Mouse (Mus musculus): ENCODE results near the gene Tedc1. TPM values are rescaled to one million over a fixed set of nuclear protein-coding genes. Genes with fewer than 3 reads are reported as not detected.
"Not testable (repeated sequence)": the region's sequence is repeated elsewhere in the genome, so short reads cannot be mapped to it uniquely, and the experiment has no call there.

Gene Tedc1
- total RNA-seq, 2 experiments from 2014 or later, result 1.7 to 2.2 TPM

DNA sequence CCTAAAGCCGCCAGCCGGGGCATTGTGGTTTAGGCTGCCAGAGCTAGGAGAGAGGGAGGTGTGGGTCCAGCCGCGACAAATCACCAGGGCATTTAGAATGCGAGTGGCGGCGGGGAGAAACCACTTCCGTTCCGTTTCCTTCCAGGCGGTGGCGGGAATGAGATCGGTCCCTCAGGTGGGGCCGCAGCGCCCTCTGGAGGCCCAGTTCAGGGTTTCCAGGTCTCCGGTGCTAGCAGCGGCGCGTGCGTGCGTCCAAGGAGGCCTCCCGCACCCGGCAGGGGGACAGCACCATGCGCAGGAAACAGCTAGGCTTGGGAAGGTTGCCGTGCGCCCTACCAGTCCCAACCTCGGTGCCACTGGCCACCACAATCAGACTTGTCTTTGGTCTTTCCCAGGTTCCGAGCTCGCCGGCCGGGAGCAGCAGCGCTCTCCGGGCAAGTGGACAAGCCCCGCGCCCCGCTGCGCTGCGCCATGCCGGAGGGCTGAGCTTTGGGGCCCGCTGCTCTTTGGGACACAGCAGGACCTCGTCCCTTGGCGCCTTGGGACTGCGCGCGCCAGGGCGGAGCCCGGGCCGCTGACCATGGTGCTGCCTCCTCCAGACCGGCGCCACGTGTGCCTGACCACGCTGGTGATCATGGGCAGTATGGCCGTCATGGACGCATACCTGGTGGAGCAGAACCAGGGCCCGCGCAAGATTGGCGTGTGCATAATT lies 31.5 kb downstream of the Tedc1 start:
- TF ChIP-seq CTCF (IDR thresholded peaks at IDR 0.05), result peak; percentile 97
- Histone ChIP-seq H3K27ac (peak overlapping the region; percentile 64), H3K4me3 (peak overlapping the region; percentile 80)
- intact Hi-C loops (cut with DNase I), result loop anchor here (5.0 kb wide), 1 partner anchor 40 kb away; the partner anchor contains the start of gene Crip1
- DNase-seq (ENCODE audit: extremely low spot score in 1 of 2, low spot score in 2 of 2), result peak; percentile 91 to 95

DNA sequence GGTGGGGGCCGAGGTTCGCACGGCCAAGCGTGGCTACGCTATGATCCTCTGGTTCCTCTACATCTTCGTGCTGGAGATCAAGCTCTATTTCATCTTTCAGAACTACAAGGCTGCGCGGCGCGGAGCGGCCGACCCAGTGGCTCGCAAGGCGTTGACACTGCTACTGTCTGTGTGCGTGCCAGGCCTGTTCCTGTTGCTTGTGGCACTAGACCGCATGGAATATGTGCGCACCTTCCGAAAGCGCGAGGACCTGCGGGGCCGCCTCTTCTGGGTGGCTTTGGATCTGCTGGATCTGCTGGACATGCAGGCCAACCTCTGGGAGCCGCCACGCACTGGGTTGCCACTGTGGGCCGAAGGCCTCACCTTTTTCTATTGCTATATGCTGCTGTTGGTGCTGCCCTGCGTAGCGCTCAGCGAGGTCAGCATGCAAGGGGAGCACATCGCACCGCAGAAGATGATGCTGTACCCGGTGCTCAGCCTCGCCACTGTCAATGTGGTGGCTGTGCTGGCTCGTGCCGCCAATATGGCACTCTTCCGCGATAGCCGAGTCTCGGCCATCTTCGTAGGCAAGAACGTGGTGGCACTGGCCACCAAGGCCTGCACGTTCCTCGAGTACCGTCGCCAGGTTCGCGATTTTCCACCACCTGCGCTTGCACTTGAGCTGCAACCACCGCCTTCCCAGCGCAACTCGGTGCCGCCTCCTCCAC lies 32.3 kb downstream of the Tedc1 start:
- DNase-seq (ENCODE audit: extremely low spot score in 1 of 2, low spot score in 2 of 2), result no peak
- intact Hi-C loops (cut with DNase I), result loop anchor here (5.0 kb wide), 1 partner anchor 41 kb away; the partner anchor contains the start of gene Crip1
- no peak overlapping the region for H3K27ac ChIP-seq
- no peak for TF ChIP-seq CTCF (IDR thresholded peaks at IDR 0.05)
- peak overlapping the region; percentile 80 for H3K4me3 ChIP-seq

DNA sequence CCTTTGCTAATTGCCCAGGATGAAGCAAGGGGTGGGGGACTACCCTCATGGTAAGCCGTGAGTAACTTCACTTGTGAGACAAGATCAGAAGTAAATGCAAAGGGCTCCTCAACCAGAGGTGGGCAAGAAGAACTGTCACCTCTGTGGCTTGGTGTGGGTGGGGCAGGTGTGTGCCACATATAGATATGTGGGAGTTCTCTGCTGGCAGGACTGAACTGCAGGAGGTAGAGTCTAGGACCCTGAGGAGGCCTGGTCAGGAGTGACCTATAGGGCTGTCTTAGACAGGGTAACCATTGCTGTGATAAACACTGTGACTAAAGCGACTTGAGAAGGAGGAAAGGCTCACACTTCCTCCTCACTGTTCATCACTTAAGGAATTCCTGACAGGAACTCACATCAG lies 37.2 kb downstream of the Tedc1 start:
- no peak for TF ChIP-seq CTCF (IDR thresholded peaks at IDR 0.05)
- H3K4me3 ChIP-seq, result no peak overlapping the region
- no peak for DNase-seq (ENCODE audit: extremely low spot score in 1 of 2, low spot score in 2 of 2)
- no peak overlapping the region for H3K27ac ChIP-seq
- intact Hi-C loops (cut with DNase I), result no loop called here

DNA sequence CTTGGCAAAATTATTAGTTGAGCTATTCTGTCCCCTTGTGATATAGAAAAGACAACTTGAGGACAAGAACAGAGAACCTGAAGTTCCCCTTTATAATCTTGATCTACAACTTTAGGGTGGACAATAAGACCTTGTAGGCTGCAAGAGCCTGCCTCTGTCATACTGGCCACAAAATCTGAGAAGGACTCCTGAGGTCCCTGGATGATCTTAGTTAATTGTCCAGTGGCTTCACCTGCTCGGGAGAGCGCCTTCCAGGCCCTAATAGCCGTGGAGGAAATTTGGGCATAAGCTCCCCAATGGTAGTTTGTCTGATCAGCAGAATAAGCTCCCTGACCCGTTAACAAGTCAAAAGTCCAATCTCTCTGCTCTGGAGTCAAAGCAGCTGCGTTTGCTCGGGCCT lies 42.9 kb downstream of the Tedc1 start:
- DNase-seq (ENCODE audit: extremely low spot score in 1 of 2, low spot score in 2 of 2); H3K4me3 ChIP-seq; H3K27ac ChIP-seq; intact Hi-C loops (cut with DNase I): not testable (repeated sequence)

DNA sequence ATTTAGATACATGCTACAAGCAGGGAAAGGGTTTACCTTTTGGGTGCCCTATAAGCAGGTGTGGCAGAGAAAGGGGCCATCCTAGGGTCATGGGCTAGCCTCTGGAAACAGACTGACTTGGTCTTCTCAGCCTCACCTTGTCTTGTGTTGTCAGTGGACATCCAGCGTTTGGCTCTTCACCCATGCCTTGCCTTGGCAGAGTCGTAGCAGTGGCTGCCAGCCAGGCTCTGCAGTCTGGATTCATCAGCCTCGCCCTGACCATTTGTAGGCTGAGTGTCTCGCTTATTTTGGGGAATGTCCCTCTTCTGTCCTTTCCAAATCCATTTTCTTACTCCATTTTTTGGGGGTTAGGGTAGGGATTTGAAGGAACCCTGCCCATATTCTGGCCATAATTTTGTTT lies 45.1 kb downstream of the Tedc1 start:
- no peak for TF ChIP-seq CTCF (IDR thresholded peaks at IDR 0.05)
- Histone ChIP-seq H3K27ac (no peak overlapping the region), H3K4me3 (no peak overlapping the region)
- no peak for DNase-seq (ENCODE audit: extremely low spot score in 1 of 2, low spot score in 2 of 2)
- intact Hi-C loops (cut with DNase I), result no loop called here

DNA sequence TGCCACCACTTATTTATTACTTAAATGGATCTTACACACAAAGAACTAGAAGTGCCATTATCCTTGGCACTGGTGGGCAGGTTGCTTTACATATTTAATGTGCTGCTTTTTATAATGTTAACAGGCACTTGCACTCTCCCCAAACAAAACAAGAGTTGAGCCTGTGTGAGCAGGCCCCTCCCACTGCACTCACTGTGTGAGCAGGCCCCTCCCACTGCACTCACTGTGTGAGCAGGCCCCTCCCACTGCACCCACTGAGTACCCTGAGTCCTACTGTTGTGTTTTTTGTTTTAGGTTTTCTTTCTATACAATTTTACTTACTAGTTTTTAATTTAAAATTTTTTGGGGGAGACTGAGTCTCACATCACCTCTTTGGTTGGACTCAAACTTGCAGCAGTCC lies 45.8 kb downstream of the Tedc1 start:
- no peak for DNase-seq (ENCODE audit: extremely low spot score in 1 of 2, low spot score in 2 of 2)
- TF ChIP-seq CTCF (IDR thresholded peaks at IDR 0.05), result no peak
- intact Hi-C loops (cut with DNase I), result no loop called here
- no peak overlapping the region for H3K27ac ChIP-seq
- H3K4me3 ChIP-seq, result no peak overlapping the region

DNA sequence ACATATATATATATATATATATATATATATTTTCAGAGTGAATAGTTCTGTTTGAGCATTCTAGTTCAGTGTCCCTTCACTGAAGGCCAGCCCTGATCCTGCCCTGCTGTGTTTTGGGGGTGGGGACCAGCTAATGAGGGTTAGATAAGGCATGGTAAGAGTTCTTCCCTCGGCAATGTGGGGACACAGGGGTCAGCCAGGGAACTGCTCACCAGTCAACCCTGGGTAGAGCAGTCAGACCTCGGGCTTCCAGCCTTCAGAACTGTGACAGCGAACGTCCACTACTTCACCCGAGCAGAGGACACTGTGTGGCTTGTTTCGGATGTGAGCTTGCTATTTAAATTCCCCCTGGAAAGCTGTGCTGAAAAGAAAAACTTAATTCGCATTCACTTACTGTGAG lies 47.3 kb downstream of the Tedc1 start:
- no peak for DNase-seq (ENCODE audit: extremely low spot score in 1 of 2, low spot score in 2 of 2)
- TF ChIP-seq CTCF (IDR thresholded peaks at IDR 0.05), result no peak
- Histone ChIP-seq H3K27ac (no peak overlapping the region), H3K4me3 (no peak overlapping the region)
- intact Hi-C loops (cut with DNase I), result no loop called here

DNA sequence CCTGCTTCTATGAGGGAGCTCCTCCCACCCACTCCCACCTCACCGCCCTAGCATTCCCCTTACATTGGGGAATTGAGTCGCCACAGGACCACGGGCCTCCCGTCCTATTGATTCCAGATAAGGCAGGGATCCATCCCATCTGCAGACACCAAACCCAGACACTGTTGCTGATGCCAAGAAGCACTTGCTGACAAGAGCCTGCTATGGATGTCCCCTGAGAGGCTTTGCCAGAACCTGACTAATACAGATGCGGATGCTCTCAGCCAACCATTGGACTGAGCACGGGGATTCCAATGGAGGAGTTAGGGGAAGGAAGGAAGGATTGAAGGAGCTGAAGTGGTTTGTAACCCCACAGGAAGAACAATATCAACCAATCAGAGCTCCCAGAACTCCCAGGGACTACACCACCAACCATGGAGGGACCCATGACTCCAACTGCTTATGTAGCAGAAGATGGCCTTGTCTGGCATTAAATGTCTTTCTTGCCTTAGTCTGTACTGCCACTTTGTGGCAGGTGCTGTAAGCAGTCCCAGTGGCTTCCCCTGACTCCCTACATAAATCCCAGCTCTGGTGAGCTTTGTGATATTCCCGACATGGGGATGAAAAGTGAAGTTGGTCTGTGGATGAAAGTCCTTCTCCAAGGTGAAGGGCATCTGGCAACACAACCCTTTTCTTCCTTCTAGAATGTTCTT lies 49.2 kb downstream of the Tedc1 start:
- intact Hi-C loops (cut with DNase I), result no loop called here

DNA sequence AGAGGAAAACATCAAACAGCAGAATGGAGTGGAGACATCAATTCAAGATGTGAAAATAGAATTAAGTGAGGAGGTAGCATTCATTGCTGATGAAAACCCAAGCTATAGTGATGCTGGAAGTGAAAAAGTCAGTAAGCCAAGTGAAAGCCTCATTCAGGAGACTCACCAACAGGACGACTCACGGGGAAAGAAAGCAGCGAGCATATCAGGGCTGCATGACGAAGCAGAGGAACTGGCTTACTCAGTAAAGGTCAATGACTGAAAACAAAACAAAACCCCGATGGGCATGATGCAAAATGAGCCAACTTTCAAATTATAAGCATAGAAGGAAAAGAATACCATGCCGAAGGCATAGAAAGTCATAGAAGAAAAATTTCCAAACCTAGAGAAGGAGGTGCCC lies 51.5 kb downstream of the Tedc1 start:
- H3K27ac ChIP-seq, result no peak overlapping the region
- H3K4me3 ChIP-seq, result no peak overlapping the region
- TF ChIP-seq CTCF (IDR thresholded peaks at IDR 0.05), result no peak
- DNase-seq (ENCODE audit: extremely low spot score in 1 of 2, low spot score in 2 of 2), result no peak
- intact Hi-C loops (cut with DNase I), result no loop called here

More for the DNA sequence above, 49.2 kb downstream of the Tedc1 start:
- Histone ChIP-seq H3K27ac (no peak overlapping the region), H3K4me3 (no peak overlapping the region)
- no peak for DNase-seq (ENCODE audit: extremely low spot score in 1 of 2, low spot score in 2 of 2)
- peak; percentile 39 for TF ChIP-seq CTCF (IDR thresholded peaks at IDR 0.05)

DNA sequence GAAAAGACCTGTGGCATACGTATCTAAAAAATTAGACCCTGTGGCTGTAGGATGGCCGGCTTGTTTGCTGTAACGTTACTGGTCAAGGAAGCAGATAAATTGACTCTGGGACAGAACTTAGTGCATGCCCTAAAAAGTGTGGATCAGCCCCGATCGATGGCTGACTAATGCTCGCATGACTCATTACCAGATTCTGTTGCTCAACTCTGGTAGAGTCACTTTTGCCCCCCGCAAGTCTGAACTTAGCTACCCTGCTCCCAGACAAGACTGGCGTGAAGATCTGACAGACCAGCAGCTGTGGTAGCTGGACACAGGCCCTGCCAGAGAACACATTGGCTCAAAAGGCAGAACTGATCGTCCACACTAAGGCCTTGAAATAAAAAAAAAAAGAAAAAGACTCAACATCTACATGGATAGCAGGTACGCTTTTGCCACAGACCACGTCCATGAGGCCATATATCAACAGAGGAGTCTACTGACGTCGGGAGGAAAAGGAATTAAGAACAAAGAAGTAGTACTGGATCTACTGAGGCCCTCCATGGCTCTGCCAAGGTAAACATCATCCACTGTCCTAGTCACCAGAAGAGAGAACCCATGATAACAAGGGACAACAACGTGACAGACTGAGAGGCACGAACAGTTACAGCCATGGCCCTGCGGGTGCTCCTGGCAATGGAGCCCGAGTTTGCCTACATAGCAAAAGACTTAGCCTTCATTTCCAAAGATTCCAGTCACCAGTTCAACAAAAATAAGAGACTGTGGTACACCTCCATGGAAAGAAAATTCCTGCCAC lies 54.6 kb downstream of the Tedc1 start:
- Histone ChIP-seq H3K4me3 (no peak overlapping the region), H3K27ac (no peak overlapping the region)
- TF ChIP-seq CTCF (IDR thresholded peaks at IDR 0.05), result no peak
- no peak for DNase-seq (ENCODE audit: extremely low spot score in 1 of 2, low spot score in 2 of 2)
- intact Hi-C loops (cut with DNase I), result loop anchor here (10.0 kb wide), 1 partner anchor 524 kb away; no protein-coding TSS in a partner anchor

DNA sequence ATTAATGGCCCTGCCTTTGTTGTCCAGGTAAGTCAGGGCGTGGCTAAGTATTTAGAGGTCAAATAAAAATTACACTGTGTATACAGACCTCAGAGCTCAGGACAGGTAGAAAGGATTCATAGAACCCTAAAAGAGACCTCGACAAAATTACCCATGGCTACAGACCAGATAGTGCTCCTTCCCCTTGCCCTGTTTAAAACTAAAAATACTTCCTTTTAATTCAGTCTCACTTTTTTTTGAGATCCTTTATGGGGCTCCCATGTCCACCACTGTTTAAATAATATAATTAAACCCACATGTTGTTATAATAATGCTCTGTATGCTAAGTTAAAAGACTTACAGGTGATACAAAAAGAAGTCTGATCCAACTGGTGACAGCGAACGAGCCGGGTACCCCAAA lies 55.6 kb downstream of the Tedc1 start:
- Histone ChIP-seq H3K4me3 (no peak overlapping the region), H3K27ac (no peak overlapping the region)
- intact Hi-C loops (cut with DNase I), result loop anchor here (10.0 kb wide), 1 partner anchor 523 kb away; no protein-coding TSS in a partner anchor
- TF ChIP-seq CTCF (IDR thresholded peaks at IDR 0.05), result no peak
- no peak for DNase-seq (ENCODE audit: extremely low spot score in 1 of 2, low spot score in 2 of 2)
